Mouse (Mus musculus) limb, embryonic 10.5 days (tissue): ENCODE measurements around the gene Tmem206. TPM values are rescaled to one million over a fixed set of nuclear protein-coding genes. Genes with fewer than 3 reads are reported as not detected.

ENCODE experiments used
- DNase-seq: peaks from one replicate; pipeline ENCODE4 v3.0.0-alpha.2; 2017; ENCODE audit warnings: low spot score
- H3K27ac ChIP-seq: fragments of 300-500 bp; sonication (generic); 2 replicates; pipeline ENCODE4 v1.5.1; 2016; ENCODE audit warnings: mild to moderate bottlenecking
- H3K27me3 ChIP-seq: fragments of 300-500 bp; sonication (generic); 2 replicates; pipeline ENCODE4 v1.6.1; 2016; ENCODE audit warnings: low read depth, mild to moderate bottlenecking; ENCODE audit not compliant: poor library complexity, severe bottlenecking
- H3K36me3 ChIP-seq: fragments of 300-500 bp; sonication (generic); 2 replicates; pipeline ENCODE4 v1.6.1; 2016; ENCODE audit warnings: mild to moderate bottlenecking, moderate library complexity
- H3K4me1 ChIP-seq: fragments of 300-500 bp; sonication (generic); 2 replicates; pipeline ENCODE4 v1.6.1; 2016
- H3K4me3 ChIP-seq: fragments of 300-500 bp; sonication (generic); 2 replicates; pipeline ENCODE4 v1.5.1; 2016; ENCODE audit warnings: mild to moderate bottlenecking, moderate library complexity
- H3K9me3 ChIP-seq: fragments of 300-500 bp; sonication (generic); replicated peaks from 2 replicates; pipeline ENCODE4 v1.6.1; 2016; ENCODE audit warnings: mild to moderate bottlenecking
- WGBS: fragments of 180-500 bp; shearing (Covaris S2); methylation state at CpG from one replicate; pipeline ENCODE4 v1.1.7; 2016; 5-methylcytosine and 5-hydroxymethylcytosine counted together
- polyA plus RNA-seq: library from polyadenylated mRNA; unstranded; fragments of >200 nt; fragmentation: Nextera tagmentation; extraction: Ambion mirVana; gene quantifications from 2 replicates; pipeline ENCODE4 v1.2.1, GENCODE M21; 2016

The Tmem206 gene
- polyA plus RNA-seq, 1 experiment from 2014 or later = 27.0 TPM

- H3K36me3 ChIP-seq = peaks cover 5% of the 10 kb centered on the region
- no peak for DNase-seq
- 76% methylated on average over 6 of the region's 6 CpGs for WGBS
- H3K27me3 ChIP-seq = no peaks in the 10 kb centered on the region
- H3K9me3 ChIP-seq = no peaks in the 10 kb centered on the region
- H3K27ac ChIP-seq = peak overlapping the region; percentile 85; the same call in 1 of the 2 replicates
- peaks cover 19% of the 10 kb centered on the region for H3K4me1 ChIP-seq
- peak overlapping the region; percentile 62 for H3K4me3 ChIP-seq
Observed at GRCm38 (mm10) chr1:191313158-191313557, 12.6 kb upstream of the Tmem206 start.

- 74% methylated on average over 4 of the region's 4 CpGs for WGBS
- no peaks in the 10 kb centered on the region for H3K9me3 ChIP-seq
Observed at GRCm38 (mm10) chr1:191313926-191314325, 11.8 kb upstream of the Tmem206 start.

DNA sequence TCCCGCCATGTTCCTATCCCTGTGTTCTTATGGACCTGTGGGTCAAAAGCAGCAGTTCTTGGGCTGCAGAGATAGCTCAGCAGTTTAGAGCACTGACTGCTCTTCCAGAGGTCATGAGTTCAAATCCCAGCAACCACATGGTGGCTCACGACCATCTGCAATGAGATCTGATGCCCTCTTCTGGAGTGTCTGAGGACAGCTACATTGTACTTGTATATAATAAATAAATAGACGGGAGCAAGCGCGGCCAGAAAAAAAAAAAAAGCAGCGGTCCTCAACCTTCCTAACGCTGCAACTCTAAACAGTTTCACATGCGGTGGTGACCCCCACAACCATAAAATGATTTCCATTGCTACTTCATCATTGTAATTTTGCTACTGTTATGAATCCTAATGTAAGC is 8.9 kb upstream of the Tmem206 start:
- H3K27ac ChIP-seq = 0 out of 2 replicates have a peak overlapping the region, but pooled peaks have one; percentile 97
- H3K9me3 ChIP-seq = no peaks in the 10 kb centered on the region
- H3K4me1 ChIP-seq = peaks cover 21% of the 10 kb centered on the region
- H3K27me3 ChIP-seq = no peaks in the 10 kb centered on the region
- no peak overlapping the region; the same call in 1 of the 2 replicates for H3K4me3 ChIP-seq
- 91% methylated on average over 8 of the region's 8 CpGs for WGBS
- DNase-seq = no peak
- H3K36me3 ChIP-seq = no peaks in the 10 kb centered on the region

More at GRCm38 (mm10) chr1:191313926-191314325, 11.8 kb upstream of the Tmem206 start:
- H3K4me1 ChIP-seq = peaks cover 21% of the 10 kb centered on the region
- H3K36me3 ChIP-seq = peaks cover 3% of the 10 kb centered on the region; the same call in 1 of the 2 replicates
- H3K4me3 ChIP-seq = no peak overlapping the region
- H3K27ac ChIP-seq = no peak overlapping the region
- no peak for DNase-seq
- no peaks in the 10 kb centered on the region for H3K27me3 ChIP-seq

GRCm38 (mm10) chr1:191317591-191318196 is 8.0 kb upstream of the Tmem206 start, which contains the start of gene Nenf:
Nenf (minus strand) TSS chr1:191318194.
- under 1% methylated on average over 54 of the region's 54 CpGs for WGBS
- H3K4me3 ChIP-seq = peak within 1 kb of the TSS; percentile 90
- H3K27me3 ChIP-seq = no peaks in the 10 kb centered on the region
- no peaks in the 10 kb centered on the region for H3K36me3 ChIP-seq
- peak; percentile 81 for DNase-seq
- no peaks in the 10 kb centered on the region for H3K9me3 ChIP-seq
- H3K4me1 ChIP-seq = peaks cover 20% of the 10 kb centered on the region
- peak within 1 kb of the TSS; percentile 97 for H3K27ac ChIP-seq

DNA sequence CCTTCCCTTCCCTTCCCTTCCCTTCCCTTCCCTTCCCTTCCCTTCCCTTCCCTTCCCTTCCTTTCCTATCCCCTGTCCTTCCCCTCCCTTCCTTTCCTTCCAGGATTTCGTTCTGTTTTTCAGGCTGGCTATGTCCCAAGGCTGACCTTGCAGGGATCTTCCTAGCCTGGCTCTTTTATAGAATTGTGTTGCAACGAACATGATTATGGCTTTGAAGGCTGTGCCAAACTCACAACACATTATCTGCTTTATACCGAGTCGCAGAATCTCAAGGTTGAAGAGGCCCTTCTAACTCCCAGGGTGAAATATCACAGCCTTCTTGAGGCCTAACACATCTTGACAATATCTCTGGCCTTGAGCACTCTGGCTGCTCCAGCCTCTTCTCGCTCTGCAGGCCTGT is 7.0 kb upstream of the Tmem206 start:
- Histone ChIP-seq H3K9me3 (no peaks in the 10 kb centered on the region), H3K4me1 (peaks cover 14% of the 10 kb centered on the region), H3K27me3 (no peaks in the 10 kb centered on the region), H3K36me3 (no peaks in the 10 kb centered on the region), H3K4me3 (no peak overlapping the region), H3K27ac (0 out of 2 replicates have a peak overlapping the region, but pooled peaks have one; percentile 97)
- no peak for DNase-seq
- 82% methylated on average over 5 of the region's 5 CpGs for WGBS

DNA sequence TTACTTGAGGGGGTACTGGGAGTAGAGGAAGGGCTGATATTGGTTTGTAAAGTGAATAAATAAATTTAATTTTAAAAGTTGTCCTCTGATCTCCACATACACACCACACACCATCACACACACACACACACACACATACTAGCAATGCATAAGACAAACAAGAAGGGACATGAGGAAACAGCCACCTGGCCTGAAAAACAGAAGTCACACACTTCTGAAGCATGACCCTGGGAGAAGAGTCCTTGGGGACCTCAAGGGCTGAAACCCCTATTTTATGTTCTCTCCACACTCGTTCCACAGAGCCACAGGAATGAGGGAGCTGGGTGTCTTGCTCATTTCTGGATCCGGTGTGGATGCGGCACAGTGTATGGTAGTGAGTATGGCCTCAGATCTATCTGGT is 2.3 kb upstream of the Tmem206 start:
- peaks cover 3% of the 10 kb centered on the region; the same call in 1 of the 2 replicates for H3K36me3 ChIP-seq
- no peaks in the 10 kb centered on the region for H3K27me3 ChIP-seq
- no peaks in the 10 kb centered on the region for H3K9me3 ChIP-seq
- WGBS = 93% methylated on average over 3 of the region's 3 CpGs
- no peak for DNase-seq
- H3K4me3 ChIP-seq = no peak overlapping the region
- H3K4me1 ChIP-seq = peaks cover 32% of the 10 kb centered on the region
- H3K27ac ChIP-seq = no peak overlapping the region

DNA sequence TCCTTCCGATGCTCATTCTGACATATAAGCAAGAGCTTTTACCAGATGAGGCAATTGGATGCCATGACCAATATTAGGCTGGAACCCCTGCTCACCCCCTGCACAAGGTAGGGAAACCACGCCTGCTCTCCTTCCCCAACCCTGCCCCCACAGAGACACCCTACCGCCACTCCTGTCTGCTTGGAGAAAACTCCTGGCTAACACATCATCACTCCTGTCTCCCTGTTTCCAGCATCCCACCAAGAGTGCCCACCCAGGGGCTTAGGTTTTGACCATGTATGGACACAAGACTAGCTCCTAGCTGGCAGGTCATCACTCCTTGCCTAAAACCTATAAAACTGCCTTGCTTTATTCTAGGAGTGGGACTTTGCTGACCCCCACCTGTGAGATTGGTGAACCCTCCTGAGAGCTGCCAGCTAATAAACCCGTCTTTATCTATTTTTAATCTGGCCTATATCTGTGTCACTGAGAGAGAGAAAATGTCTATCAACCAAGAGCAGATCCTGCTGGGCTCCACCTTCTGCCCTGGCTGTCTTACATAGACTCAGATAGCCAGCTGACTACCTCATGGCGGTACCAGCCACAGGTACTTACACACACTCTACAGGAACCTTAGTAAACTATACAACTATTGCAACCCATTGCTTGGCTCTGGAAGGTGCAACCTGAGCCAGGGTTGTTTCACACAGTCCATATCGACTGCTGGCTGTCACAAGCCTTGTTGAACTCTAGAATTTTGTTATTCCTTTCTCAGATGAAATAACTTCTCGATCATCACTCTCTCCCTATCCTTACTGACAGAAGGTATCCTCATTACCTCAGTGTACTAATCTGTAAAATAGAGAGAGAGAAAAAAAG is 750 bp upstream of the Tmem206 start:
- Histone ChIP-seq H3K27me3 (no peaks in the 10 kb centered on the region), H3K9me3 (no peaks in the 10 kb centered on the region), H3K4me3 (peak overlapping the region; percentile 96), H3K36me3 (peaks cover 10% of the 10 kb centered on the region; the same call in 1 of the 2 replicates), H3K4me1 (peaks cover 32% of the 10 kb centered on the region), H3K27ac (peak overlapping the region; percentile 93)
- 83% methylated on average over 7 of the region's 7 CpGs for WGBS
- no peak for DNase-seq

DNA sequence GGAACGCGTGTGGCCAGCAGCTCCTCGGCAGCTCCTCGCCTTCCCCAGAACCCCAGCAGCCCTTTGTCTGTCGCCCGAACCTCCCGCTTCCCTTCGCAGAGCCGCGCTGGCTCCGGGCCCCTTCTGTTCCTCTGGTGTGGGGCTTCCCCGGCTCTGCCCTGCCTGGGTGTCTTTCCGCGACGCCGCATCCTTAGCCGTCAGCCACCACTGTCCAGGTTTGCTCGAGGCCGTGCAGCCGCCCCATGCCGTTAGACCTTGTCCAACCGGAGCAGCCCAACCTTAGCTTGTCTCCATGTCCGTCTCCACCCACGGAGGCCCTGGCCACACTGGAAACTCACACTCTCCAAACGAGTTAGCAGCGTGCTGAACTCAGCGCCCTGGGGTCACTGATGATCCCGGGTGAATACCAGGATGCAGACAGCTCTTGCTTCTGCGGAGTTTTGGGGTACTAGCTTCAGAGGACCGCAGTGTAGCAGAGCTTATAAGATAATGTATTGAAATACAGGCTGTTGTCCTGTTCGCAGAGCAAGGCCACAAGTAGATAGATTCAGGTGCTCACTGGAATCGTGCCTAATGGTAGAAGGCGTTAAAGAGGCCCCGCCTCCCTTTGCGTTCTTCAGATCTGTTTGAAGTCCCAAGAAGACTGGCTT is 646 bp downstream of the Tmem206 start:
- Histone ChIP-seq H3K4me1 (peaks cover 32% of the 10 kb centered on the region), H3K9me3 (no peaks in the 10 kb centered on the region), H3K36me3 (peaks cover 22% of the 10 kb centered on the region), H3K4me3 (peak overlapping the region; percentile 96), H3K27me3 (no peaks in the 10 kb centered on the region), H3K27ac (peak overlapping the region; percentile 93)
- 2% methylated on average over 35 of the region's 35 CpGs for WGBS
- no peak for DNase-seq

DNA sequence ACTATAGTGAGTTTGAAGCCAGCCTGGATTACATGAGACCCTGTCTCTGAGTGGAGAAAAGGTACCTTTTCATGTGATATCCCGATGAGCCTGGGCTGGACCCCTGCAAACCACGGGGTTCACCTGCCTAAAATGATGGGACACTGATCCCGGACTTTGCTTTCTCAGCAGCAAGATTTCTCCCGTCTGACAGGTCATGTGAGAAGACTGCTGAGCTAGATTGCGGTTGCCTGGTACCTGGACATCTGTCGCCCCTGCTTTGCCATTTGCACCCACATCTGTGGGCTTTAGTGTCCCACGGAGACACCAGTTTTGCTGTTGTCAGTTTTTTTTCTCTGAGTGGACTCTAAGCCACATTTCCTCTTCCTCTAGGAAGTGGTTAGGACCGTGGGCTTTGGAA is 1.5 kb downstream of the Tmem206 start:
- DNase-seq = no peak
- H3K4me3 ChIP-seq = peak overlapping the region; percentile 96
- H3K27ac ChIP-seq = no peak overlapping the region
- 83% methylated on average over 8 of the region's 8 CpGs for WGBS
- no peaks in the 10 kb centered on the region for H3K27me3 ChIP-seq
- H3K36me3 ChIP-seq = peaks cover 31% of the 10 kb centered on the region
- no peaks in the 10 kb centered on the region for H3K9me3 ChIP-seq
- H3K4me1 ChIP-seq = peaks cover 32% of the 10 kb centered on the region

DNA sequence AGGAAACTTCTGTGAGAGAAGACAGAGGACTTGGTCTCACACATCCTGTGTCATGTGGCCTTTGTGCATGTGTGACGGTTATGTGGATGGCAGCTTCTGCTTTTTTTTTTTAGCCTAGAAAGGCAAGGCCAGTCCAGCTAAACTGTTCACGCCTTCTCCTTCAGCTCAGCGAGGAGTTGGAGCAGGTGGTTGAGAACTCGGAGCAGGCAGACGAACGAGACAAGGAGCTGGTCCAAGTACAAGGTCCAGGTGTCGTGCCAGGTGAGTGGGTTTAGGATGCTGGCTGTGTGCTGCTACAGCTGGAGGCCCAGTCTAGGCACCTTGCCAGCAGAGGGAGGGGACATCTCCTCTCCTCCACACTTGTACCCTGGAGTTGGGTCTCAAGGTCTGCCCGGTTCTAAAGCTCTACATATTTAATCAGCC is 2.3 kb downstream of the Tmem206 start:
- 91% methylated on average over 8 of the region's 8 CpGs for WGBS
- Histone ChIP-seq H3K4me1 (peaks cover 32% of the 10 kb centered on the region), H3K36me3 (peaks cover 38% of the 10 kb centered on the region), H3K9me3 (no peaks in the 10 kb centered on the region), H3K27me3 (no peaks in the 10 kb centered on the region), H3K27ac (no peak overlapping the region), H3K4me3 (no peak overlapping the region)
- no peak for DNase-seq

DNA sequence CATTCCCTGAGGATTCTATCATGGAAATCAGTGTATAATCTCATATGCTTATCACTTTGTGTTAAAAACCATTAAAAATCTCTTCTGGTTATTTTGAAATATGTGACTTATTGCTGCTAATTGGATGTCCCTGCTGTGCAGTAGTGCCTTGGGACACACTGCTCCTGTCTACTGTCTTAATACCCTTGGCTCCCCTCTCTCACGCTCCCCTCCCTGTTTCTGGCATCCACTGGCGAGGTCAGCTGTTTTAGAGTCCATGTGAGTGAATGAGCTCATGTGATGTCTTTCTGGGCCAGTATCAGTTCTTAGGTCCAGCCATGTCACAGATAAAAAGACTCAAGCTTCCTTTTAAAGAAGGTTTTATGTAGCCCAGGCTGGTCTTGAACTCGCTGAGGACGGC is 4.6 kb downstream of the Tmem206 start:
- no peak for DNase-seq
- Histone ChIP-seq H3K4me1 (peaks cover 29% of the 10 kb centered on the region), H3K27me3 (no peaks in the 10 kb centered on the region), H3K36me3 (peaks cover 56% of the 10 kb centered on the region), H3K27ac (no peak overlapping the region), H3K9me3 (no peaks in the 10 kb centered on the region), H3K4me3 (no peak overlapping the region)
- WGBS = 95% methylated on average over 4 of the region's 4 CpGs

DNA sequence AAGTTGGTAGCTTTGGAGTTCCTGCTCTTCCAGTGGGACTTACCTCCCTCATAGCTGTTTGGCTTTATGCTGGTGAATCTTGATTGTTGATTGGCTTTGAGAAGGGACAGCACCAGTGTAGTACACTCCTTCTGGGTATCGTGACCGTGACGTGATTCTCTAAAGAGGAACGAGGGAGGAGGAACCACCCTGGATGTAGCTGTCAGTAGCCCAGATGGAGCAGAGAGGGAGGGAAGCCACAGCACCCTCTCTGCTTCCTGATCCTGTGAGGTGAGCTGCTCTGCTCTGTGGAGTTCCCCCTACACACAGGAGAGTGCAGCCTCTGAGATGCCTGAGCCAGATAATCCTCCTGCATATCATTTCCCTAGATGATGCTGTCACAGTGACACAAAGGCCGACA is 8.8 kb downstream of the Tmem206 start:
- Histone ChIP-seq H3K36me3 (peaks cover 86% of the 10 kb centered on the region), H3K27ac (no peak overlapping the region), H3K9me3 (no peaks in the 10 kb centered on the region), H3K4me3 (no peak overlapping the region), H3K4me1 (no peaks in the 10 kb centered on the region), H3K27me3 (no peaks in the 10 kb centered on the region)
- no peak for DNase-seq
- WGBS = 89% methylated on average over 5 of the region's 5 CpGs

DNA sequence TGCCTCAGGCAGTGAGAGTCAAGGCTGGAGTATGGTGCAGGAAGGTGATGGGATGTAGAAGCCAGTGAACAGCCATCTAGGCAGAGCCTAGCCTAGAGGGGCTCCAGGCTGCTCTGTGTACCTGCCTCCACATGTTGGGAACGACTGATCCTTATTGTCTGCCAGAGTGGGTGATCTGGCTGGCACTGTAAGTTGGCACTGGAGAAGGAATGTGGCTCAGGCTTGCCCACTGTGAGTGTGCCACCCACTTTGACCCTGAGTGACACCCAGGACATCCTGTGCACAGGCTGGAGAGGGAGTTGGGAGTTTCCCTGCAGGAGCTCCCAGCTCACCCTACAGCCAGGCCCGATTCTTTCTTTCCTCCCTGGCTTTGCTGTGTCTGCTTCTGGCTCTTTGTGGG is 14.2 kb downstream of the Tmem206 start:
- Histone ChIP-seq H3K9me3 (no peaks in the 10 kb centered on the region), H3K27me3 (no peaks in the 10 kb centered on the region), H3K36me3 (peaks cover 90% of the 10 kb centered on the region), H3K27ac (no peak overlapping the region), H3K4me3 (no peak overlapping the region), H3K4me1 (no peaks in the 10 kb centered on the region; the same call in 1 of the 2 replicates)
- WGBS = 98% methylated on average over 2 of the region's 2 CpGs
- DNase-seq = no peak
